Mouse (Mus musculus) liver, embryonic 14.5 days (tissue): ENCODE data around the gene Iqce.

Experiments
- CTCF ChIP-seq: IDR thresholded peaks from 2 replicates; pipeline ENCODE4 v1.5.1; 2016; ENCODE audit warnings: antibody characterized with exemption, low read depth, control low read depth
- EP300 ChIP-seq: IDR thresholded peaks from 2 replicates; pipeline ENCODE4 v1.6.1; 2016; ENCODE audit warnings: antibody characterized with exemption, low read depth

DNA sequence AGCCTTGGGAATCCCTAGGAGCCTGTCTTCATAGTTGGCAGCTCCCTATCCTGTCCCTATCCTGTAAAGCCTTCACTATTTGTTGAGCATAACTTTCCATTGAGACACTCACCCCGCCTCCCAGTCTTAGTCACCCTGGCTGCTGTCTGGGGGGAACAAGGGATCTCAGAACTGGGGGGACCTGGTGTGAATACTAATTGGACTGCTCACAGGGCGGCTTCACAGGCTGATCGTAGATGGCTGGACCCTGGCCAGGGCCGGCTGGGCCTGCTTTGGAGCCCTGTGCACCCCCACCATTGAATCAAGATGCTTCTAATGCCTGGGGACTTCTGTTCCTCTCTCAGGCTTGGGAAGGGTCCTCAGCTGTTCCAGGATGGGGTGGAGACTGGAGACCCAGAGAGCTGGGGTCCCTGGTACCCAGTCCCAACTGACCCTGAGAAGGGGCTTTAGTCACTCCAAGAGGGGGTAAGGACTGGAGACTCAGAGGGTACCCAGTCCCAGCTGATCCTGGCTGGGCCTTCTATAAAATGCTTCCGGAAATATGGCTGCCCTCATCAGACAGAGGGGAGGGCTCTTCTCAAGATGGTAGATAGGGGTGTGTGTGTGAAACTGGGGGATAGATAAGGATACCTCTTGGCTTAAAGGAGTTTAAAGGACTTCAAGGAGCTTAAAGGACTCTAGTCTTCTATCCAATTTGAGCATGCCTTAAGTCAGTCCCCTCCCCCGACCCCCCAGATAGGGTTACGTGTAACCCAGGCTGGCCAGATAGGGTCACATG, 24.1 kb upstream of the Iqce start:
- TF ChIP-seq CTCF, result no peak
- TF ChIP-seq EP300, result no peak
